Mouse (Mus musculus) lung, adult 2 months (tissue): ENCODE data around the gene Mtx2.

ENCODE experiments used
- CTCF ChIP-seq: fragments of 200-500 bp; IDR thresholded peaks from 2 replicates; pipeline ENCODE4 v1.5.1; 2011; ENCODE audit warnings: mild to moderate bottlenecking, low read length, control low read depth; ENCODE audit not compliant: insufficient read depth
- POLR2A ChIP-seq: fragments of 200-500 bp; IDR thresholded peaks from 2 replicates; pipeline ENCODE4 v1.6.1; 2011; ENCODE audit warnings: low read depth, mild to moderate bottlenecking, control low read depth, low read length, borderline replicate concordance; ENCODE audit errors: extremely low read depth

GRCm38 (mm10) chr2:74894061-74894460 is 68.5 kb downstream of the Mtx2 start:
- no peak for TF ChIP-seq CTCF
- no peak for TF ChIP-seq POLR2A
